Mouse (Mus musculus): ENCODE data around the gene Rtn4.

DNA sequence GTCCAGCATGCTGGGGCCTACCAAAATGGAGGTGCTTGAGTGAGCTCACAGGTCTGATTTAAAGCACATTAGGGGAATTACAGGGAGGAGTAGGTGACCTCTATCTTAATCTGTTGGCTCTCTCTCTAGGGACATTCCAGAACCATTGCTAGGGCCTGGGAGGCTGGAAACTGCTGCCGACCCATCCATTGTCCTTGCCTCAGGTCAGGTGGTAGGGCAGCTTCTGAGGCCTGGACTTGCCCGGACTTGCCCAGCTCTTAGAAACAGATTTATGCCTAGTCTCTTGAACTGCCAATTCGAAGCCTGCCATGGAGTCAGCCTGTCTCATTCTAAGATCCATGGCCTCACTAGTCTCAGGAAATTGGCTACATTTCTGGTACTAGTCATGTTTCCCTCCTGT, 12.8 kb upstream of the Rtn4 start:
- TF ChIP-seq CTCF (IDR thresholded peaks at IDR 0.05; ENCODE audit: borderline replicate concordance, insufficient read depth, low read length) (no peak), POLR2A (IDR thresholded peaks at IDR 0.05; ENCODE audit: low read depth, low read length) (no peak)
